Mouse (Mus musculus): ENCODE data around the gene 9930021J03Rik. TPM values are rescaled to one million over a fixed set of nuclear protein-coding genes. Genes with fewer than 3 reads are reported as not detected.

The 9930021J03Rik gene
- polyA plus RNA-seq, 1 experiment: 1.9 TPM

GRCm38 (mm10) chr19:29824034-29824700 is 18.4 kb upstream of the 9930021J03Rik start:
- no peak for TF ChIP-seq GATA1 (IDR thresholded peaks at IDR 0.05; ENCODE audit: low read length)

DNA sequence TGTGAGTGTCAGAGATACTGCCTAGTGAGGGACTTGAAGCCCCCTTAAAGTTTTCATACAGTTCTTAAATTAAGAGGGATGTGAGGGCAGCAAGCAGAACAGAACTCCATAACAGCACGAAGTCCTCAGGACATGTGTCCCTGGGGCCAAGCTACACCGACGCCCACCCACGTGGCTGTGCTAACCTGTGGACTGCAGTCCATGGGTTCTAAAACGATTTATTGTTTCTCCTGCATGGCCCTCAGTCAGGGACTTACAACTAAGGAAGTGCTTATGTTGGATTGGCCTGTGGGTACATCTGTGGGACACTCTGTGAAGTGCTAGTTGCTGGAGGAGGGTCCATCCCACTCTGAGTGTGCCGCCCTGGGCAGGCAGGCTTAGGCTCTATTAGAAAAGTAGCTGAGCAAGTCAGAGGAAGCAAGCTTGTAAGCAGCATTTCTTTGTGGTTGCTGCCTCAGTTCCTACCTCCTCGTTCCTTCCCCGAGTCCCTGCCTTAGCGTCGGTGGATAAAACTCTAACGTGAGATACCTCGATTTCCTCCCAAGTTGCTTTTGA is 17.7 kb upstream of the 9930021J03Rik start:
- no peak for TF ChIP-seq GATA1 (IDR thresholded peaks at IDR 0.05; ENCODE audit: low read length)

DNA sequence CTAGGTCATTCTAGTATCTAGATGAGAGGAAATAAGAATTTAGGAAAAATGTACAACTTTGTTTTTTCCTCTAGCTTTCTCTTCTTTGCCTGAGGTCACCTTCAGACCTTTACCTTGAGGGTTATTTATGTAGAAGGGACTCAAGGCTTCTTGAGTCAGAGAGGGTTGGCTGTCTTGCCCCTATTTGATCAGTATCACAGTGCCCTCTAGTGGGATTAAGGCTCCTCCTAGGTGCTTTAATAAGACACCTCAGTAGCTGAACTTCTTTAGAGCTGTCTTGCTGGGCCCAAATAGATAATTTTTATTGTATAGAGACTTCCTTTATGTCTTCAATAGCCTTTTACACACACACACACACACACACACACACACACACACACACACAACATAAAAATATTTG is 15.2 kb upstream of the 9930021J03Rik start:
- TF ChIP-seq GATA1 (IDR thresholded peaks at IDR 0.05; ENCODE audit: low read length): no peak

DNA sequence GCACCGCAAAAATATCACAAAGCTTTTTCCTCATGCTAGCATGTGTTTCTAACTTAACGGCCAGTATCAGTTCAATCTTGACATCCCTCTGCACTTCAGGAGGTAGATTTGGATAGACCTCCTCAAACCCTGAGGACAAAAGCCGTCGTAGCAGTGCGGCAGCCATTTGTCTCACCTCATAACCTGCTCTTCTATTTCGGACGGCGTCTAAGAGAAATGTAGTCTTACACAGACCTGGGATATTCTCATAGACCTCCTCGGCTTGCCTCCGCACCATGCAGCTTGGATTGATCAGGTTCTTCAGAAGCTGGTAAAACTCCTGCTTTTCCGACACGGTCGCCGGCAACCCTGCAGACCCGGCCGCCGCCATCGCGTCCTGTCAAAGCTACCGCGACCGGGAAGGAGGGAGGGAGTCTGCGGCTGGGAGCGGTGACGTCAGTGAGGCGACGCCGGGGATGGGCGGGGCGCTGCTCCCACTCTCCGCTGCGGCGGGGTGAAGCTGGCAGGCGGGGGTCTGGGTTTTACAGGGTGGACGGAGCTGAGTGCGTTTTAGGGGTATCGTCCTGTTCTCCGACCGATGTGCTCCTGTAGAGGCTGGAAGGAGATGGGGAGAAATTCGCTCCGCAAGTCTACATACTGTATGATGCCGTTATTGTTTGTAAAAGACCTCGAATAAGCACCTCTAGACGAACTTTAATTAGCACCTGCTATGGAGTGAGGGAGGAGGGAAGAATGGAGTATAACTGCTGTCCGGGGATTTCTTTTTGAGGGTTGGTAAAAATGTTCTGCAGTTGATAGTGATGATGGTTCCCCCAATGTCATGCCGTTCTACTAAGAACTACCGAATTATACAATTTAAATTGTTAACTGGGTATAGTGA is 7.0 kb upstream of the 9930021J03Rik start, which contains the start of gene Ranbp6:
TSS of gene Ranbp6 (minus strand) at position 394 of the 880 bp plus-strand sequence.
- no peak for TF ChIP-seq GATA1 (IDR thresholded peaks at IDR 0.05; ENCODE audit: low read length)

- TF ChIP-seq GATA1 (IDR thresholded peaks at IDR 0.05; ENCODE audit: low read length): no peak
Measured at GRCm38 (mm10) chr19:29810022-29810421, 4.2 kb upstream of the 9930021J03Rik start.

DNA sequence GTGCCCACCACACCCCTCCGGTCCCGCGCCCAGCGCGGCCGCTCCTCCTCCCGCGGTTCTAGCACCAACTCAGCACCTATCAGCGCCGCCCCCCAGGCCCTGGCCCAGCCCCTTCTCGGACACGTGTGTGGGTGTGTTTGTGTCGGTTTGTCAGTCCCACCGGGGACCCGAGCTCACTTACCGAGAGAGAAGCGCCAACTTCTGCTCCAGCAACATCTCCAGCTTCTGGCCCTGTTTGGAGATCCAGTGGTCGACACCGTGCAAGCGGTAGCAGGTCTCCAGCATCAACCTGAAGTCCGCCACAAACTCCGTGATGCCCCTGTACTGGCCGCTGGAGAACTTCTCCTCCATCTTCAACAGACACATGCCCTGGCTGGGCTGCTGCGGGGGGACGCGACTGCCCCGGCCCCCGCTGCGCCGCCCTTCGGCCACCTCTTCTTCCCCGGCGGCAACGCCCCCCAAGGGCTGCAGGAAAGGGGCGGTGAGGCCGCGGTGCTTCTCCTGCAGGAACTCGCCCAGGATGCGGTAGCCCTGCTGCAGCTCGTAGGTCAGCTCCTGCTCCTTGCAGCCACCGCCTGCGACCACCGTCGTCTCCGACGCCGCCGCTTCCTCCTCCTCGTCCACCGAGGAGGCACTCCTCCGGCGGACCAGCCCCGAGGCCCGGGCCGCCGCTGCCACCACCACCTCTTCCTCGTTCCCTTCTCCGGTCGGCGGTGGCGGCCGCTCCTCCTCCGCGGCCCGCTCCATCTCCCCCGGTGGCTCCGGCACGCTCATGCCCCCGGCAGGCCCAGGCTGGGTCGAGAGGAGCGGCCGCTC is 480 bp downstream of the 9930021J03Rik start:
- TF ChIP-seq GATA1 (IDR thresholded peaks at IDR 0.05; ENCODE audit: low read length): no peak

DNA sequence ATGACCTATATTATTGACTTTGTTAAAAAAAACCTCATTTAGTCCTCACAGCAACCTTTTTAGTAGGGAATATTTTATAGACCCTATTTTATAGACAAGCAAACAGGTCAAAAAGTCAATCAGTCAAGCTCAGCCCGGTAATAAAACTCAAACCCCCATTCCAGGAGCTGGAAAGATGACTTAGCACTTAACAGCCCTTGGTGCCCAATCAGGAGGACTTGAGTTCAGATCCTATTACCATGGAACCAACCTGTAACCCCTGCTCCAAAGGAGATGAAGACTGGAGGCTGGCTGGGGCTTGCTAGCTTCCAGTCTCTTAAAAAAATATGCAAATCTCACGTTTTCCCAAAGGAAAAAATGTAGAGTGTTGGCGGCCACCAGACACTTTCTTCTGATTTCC is 1.8 kb downstream of the 9930021J03Rik start:
- TF ChIP-seq GATA1 (IDR thresholded peaks at IDR 0.05; ENCODE audit: low read length): no peak

DNA sequence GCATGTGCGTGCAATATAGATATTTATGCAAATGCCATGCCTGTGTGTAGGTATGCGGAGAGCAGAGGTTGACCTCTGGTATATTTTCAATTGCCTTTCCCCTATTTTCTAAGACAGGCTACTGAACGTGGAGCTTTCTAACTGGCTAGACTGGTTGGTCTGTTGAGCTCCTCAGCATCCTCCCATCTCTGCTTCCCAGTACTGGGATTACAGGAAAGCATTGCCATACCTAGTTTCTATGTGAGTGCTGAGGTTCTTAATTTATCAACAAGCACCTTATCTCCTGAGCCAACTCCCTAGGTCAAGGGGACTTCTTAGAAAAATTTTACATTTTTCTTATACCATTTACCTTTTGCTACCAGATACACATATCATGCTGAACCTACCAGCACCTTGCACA is 8.4 kb downstream of the 9930021J03Rik start:
- TF ChIP-seq GATA1 (IDR thresholded peaks at IDR 0.05; ENCODE audit: low read length): no peak

DNA sequence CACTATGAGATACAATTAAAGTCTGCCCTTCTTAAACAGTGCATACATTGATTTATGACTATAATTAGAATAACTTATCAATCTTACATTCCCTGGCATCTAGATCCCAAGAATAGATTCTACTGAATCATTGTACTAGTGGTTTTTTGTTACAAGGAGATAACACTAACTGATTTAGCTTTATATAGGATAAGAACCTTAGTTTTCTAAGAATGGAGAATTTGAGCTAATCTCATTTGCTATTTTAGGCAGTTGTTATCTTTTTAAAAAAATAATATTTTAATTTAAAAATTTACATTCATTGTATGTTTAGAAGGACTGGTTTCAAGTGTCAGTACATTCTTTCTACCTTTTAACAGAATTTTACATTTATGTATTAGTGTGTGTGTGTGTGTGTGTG is 17.8 kb downstream of the 9930021J03Rik start:
- TF ChIP-seq GATA1 (IDR thresholded peaks at IDR 0.05; ENCODE audit: low read length): no peak

DNA sequence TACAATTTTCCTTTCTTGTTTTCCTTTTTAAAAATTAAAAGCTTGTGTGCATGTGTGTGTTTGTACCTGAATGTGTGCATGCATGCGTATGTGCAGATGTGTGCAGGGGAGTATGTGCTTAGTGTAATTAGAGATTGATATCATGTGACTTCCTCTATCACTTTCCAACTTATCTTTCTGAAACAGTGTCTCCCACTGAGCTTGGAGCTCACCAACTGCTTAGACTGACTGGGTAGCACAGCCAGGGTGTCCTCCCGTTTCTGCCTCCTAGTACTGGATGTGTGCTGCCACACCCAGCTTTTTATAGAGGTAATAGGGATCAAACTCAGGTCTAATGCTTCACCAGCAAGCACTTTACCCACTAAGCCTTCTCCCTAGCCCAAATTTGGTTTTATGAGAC is 22.9 kb downstream of the 9930021J03Rik start:
- TF ChIP-seq GATA1 (IDR thresholded peaks at IDR 0.05; ENCODE audit: low read length): no peak

- no peak for TF ChIP-seq GATA1 (IDR thresholded peaks at IDR 0.05; ENCODE audit: low read length)
Measured at GRCm38 (mm10) chr19:29753939-29754338, 51.9 kb downstream of the 9930021J03Rik start.

DNA sequence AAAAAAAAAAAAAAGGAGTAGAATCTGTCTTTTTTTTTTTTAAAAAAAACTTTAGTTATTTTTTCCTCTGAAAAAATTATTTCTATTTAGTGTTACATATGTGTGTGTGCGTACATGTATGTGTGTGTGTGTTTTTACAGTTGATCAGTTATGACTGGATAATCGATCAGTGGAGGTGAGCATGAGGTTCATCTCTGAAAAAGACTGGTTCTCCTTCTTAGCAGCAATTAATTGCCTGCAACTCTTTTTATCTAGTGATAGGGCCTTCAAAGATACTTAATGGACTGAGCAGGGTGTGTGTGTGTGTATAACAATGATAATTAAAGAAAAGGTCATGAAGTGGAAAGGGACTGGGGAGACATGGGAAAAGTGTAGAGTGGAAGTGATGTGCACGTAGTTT is 54.8 kb downstream of the 9930021J03Rik start:
- no peak for TF ChIP-seq GATA1 (IDR thresholded peaks at IDR 0.05; ENCODE audit: low read length)

DNA sequence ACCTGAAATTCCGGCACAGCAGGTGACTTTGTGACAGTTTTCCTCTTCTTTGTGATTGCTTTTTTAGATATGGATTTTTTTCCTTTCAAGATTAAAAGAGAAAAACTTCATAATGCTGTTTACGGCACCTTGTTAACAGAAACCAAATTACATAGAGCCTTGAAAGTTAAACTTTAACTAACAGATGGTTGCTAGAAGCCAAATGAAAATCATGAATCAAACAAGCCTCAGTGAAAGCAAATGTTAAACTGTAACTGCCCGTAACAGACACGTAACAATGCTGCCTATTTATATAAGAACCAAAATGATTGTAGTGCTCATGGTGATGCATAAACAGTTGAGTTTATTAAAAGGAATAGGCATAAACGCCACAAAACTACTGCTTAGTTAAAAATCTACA is 62.3 kb downstream of the 9930021J03Rik start:
- TF ChIP-seq GATA1 (IDR thresholded peaks at IDR 0.05; ENCODE audit: low read length): no peak

- TF ChIP-seq GATA1 (IDR thresholded peaks at IDR 0.05; ENCODE audit: low read length): no peak
Measured at GRCm38 (mm10) chr19:29740661-29741060, 65.1 kb downstream of the 9930021J03Rik start.

GRCm38 (mm10) chr19:29739608-29740007 is 66.2 kb downstream of the 9930021J03Rik start:
- TF ChIP-seq GATA1 (IDR thresholded peaks at IDR 0.05; ENCODE audit: low read length): no peak

All from G1E-ER4 (cell line).